Mouse (Mus musculus) liver, embryonic 14.5 days (tissue): ENCODE data around the gene Shank1. TPM values are rescaled to one million over a fixed set of nuclear protein-coding genes. Genes with fewer than 3 reads are reported as not detected.

Experiments used
- ATAC-seq: fragments of 200-750 bp; cut with Nextera tagmentation; 2 replicates; pipeline ENCODE4 v1.8.0; 2017; ENCODE audit warnings: moderate number of reproducible peaks, mild to moderate bottlenecking, moderate library complexity; ENCODE audit not compliant: insufficient read depth
- DNase-seq, 3 experiments: peaks; one replicate each; pipeline ENCODE4 v3.0.0-alpha.2; 2012 to 2013; ENCODE audit warnings: low read depth in 3 of 3, low spot score in 3 of 3
- H3K27ac ChIP-seq: fragments of 300-500 bp; sonication (generic); 2 replicates; pipeline ENCODE4 v1.5.1; 2014; ENCODE audit warnings: moderate library complexity, mild to moderate bottlenecking, control low read depth, inconsistent platforms
- H3K27me3 ChIP-seq: fragments of 300-500 bp; sonication (generic); 2 replicates; pipeline ENCODE4 v1.6.1; 2014; ENCODE audit warnings: mild to moderate bottlenecking, low read length, moderate library complexity; ENCODE audit not compliant: control insufficient read depth, insufficient read depth
- H3K36me3 ChIP-seq: fragments of 300-500 bp; sonication (generic); replicated peaks from 2 replicates; pipeline ENCODE4 v1.6.1; 2014; ENCODE audit warnings: low read depth; ENCODE audit not compliant: control insufficient read depth, insufficient read depth
- H3K4me1 ChIP-seq, 2 experiments: fragments of 200-500 bp in 1 of 2; fragments of 300-500 bp in 1 of 2; sonication (generic) in 1 of 2; replicated peaks; 2 replicates each; pipeline ENCODE4 v1.6.1; 2012 to 2014; ENCODE audit warnings: antibody characterized with exemption in 1 of 2, inconsistent platforms in 1 of 2, low read length in 1 of 2; ENCODE audit not compliant: control insufficient read depth in 2 of 2, insufficient read depth in 2 of 2
- H3K4me2 ChIP-seq: fragments of 300-500 bp; sonication (generic); 2 replicates; pipeline ENCODE4 v1.6.1; 2014; ENCODE audit warnings: low read depth, mild to moderate bottlenecking, control low read depth, moderate library complexity
- H3K4me3 ChIP-seq, 2 experiments: fragments of 200-500 bp in 1 of 2; fragments of 300-500 bp in 1 of 2; sonication (generic) in 1 of 2; 2 replicates each; pipeline ENCODE4 v1.5.1; 2012 to 2014; ENCODE audit warnings: low read depth in 2 of 2, low read length in 2 of 2, mild to moderate bottlenecking in 2 of 2, control low read depth in 1 of 2, inconsistent platforms in 1 of 2, moderate library complexity in 1 of 2; ENCODE audit not compliant: insufficient read depth in 1 of 2
- H3K9ac ChIP-seq: fragments of 300-500 bp; sonication (generic); replicated peaks from 2 replicates; pipeline ENCODE4 v1.6.1; 2014; ENCODE audit warnings: mild to moderate bottlenecking, control low read depth, moderate library complexity
- H3K9me3 ChIP-seq: fragments of 300-500 bp; sonication (generic); 2 replicates; pipeline ENCODE4 v1.6.1; 2016; ENCODE audit warnings: low read length, mixed read lengths; ENCODE audit not compliant: control insufficient read depth
- CTCF ChIP-seq: IDR thresholded peaks from 2 replicates; pipeline ENCODE4 v1.5.1; 2016; ENCODE audit warnings: antibody characterized with exemption, low read depth, control low read depth
- EP300 ChIP-seq: IDR thresholded peaks from 2 replicates; pipeline ENCODE4 v1.6.1; 2016; ENCODE audit warnings: antibody characterized with exemption, low read depth
- WGBS: fragments of 180-500 bp; shearing (Covaris S2); extraction: QIAGEN DNeasy Blood & Tissue Kit; methylation state at CpG from one replicate; pipeline ENCODE4 v1.1.7; 2014; ENCODE audit not compliant: insufficient replicate concordance; 5-methylcytosine and 5-hydroxymethylcytosine counted together
- polyA plus RNA-seq, 2 experiments: library from polyadenylated mRNA; depleted of rRNA in 1 of 2; stranded (reverse) in 1 of 2; unstranded in 1 of 2; fragments of >200 nt; fragmentation: Nextera tagmentation in 1 of 2; extraction: Ambion mirVana in 1 of 2; gene quantifications; 2 replicates each; pipeline versions ENCODE4 v1.2.1 to v1.2.3; 2012 to 2014

Gene Shank1
- polyA plus RNA-seq, 2 experiments = 0.04 TPM; not detected in 1

GRCm38 (mm10) chr7:44334139-44334538 is 24.1 kb downstream of the Shank1 start:
- Histone ChIP-seq H3K9ac (no peak overlapping the region), H3K27ac (no peak overlapping the region), H3K36me3 (no peaks in the 10 kb centered on the region), H3K4me3 (no peak overlapping the region), H3K4me1 (no peaks in the 10 kb centered on the region), H3K27me3 (peaks cover 37% of the 10 kb centered on the region), H3K9me3 (no peaks in the 10 kb centered on the region), H3K4me2 (no peak overlapping the region)
- TF ChIP-seq EP300 = no peak
- no peak for TF ChIP-seq CTCF
- ATAC-seq (no peak), DNase-seq (no peak)
- WGBS = 58% methylated on average over 14 of the region's 14 CpGs

GRCm38 (mm10) chr7:44335031-44335878 is 25.2 kb downstream of the Shank1 start:
- no peak overlapping the region for H3K27ac ChIP-seq
- no peaks in the 10 kb centered on the region for H3K36me3 ChIP-seq
- peak overlapping the region; percentile 8; the same call in 1 of the 2 replicates for H3K4me2 ChIP-seq
- WGBS = 6% methylated on average over 29 of the region's 40 CpGs
- no peak for ATAC-seq
- peaks cover 37% of the 10 kb centered on the region for H3K27me3 ChIP-seq
- no peak overlapping the region for H3K9ac ChIP-seq
- H3K9me3 ChIP-seq = no peaks in the 10 kb centered on the region
- no peak overlapping the region for H3K4me3 ChIP-seq
- H3K4me1 ChIP-seq = no peaks in the 10 kb centered on the region
- TF ChIP-seq EP300 = no peak
- no peak for TF ChIP-seq CTCF
- no peak for DNase-seq

GRCm38 (mm10) chr7:44336046-44337021 is 26.3 kb downstream of the Shank1 start:
- no peaks in the 10 kb centered on the region for H3K9me3 ChIP-seq
- no peaks in the 10 kb centered on the region for H3K4me1 ChIP-seq
- H3K27me3 ChIP-seq = peaks cover 37% of the 10 kb centered on the region
- H3K9ac ChIP-seq = no peak overlapping the region
- H3K27ac ChIP-seq = no peak overlapping the region
- peak overlapping the region; percentile 8; the same call in 1 of the 2 replicates for H3K4me2 ChIP-seq
- TF ChIP-seq CTCF = no peak
- TF ChIP-seq EP300 = no peak
- H3K4me3 ChIP-seq = no peak overlapping the region
- DNase-seq (no peak), ATAC-seq (no peak)
- WGBS = 7% methylated on average over 45 of the region's 54 CpGs
- H3K36me3 ChIP-seq = no peaks in the 10 kb centered on the region

DNA sequence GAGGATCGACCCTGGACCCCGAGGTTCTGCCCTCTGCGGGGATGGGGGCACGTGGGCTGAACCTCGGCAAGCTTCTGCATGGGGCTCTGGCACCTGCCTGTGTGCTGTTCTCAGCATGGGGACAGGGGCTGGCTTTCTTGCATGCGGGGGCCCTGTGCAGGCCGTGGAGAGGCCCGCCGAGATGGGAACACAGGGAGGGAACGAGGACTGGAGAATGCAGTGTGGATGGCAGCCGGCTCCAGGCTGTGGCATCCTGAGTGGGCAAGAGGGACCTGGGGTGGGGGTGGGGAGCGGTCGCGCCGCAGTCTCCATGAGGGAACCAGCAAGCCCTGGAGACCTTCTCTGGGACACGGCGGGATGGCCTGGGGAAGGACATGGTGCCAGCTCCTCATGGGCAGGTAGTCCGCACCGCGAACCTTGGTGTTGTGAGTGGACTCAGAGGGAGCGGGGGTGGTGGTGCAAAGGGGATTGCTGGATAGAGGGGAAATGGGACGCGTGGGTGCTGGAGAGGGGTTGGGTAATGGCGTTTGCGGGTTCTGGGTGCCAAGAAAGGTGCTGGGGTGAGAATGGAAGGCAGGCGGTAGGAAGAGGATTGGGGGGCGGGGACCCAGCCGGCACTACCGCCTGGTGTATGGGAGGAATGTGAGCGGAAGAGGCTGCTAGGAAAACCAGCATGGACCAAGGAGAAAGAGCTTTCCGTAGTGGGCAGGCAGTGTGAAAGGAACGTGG is 27.2 kb downstream of the Shank1 start:
- WGBS = 4% methylated on average over 32 of the region's 32 CpGs
- Histone ChIP-seq H3K9ac (no peak overlapping the region), H3K4me2 (no peak overlapping the region), H3K27me3 (peaks cover 37% of the 10 kb centered on the region), H3K36me3 (no peaks in the 10 kb centered on the region), H3K27ac (no peak overlapping the region), H3K4me1 (no peaks in the 10 kb centered on the region), H3K9me3 (no peaks in the 10 kb centered on the region), H3K4me3 (no peak overlapping the region)
- DNase-seq (no peak), ATAC-seq (no peak)
- TF ChIP-seq EP300 = no peak
- TF ChIP-seq CTCF = no peak
